Mouse (Mus musculus) cortical plate, adult 2 months (tissue): ENCODE data around the gene Gm37240. TPM values are rescaled to one million over a fixed set of nuclear protein-coding genes. Genes with fewer than 3 reads are reported as not detected.

Experiments
- H3K27ac ChIP-seq: fragments of 200-500 bp; 2 replicates; pipeline ENCODE4 v1.5.1; 2012; ENCODE audit warnings: low read length, control low read depth, inconsistent platforms; ENCODE audit not compliant: insufficient read depth
- H3K4me1 ChIP-seq: fragments of 200-500 bp; 2 replicates; pipeline ENCODE4 v1.6.1; 2011; ENCODE audit warnings: low read length; ENCODE audit not compliant: control insufficient read depth, insufficient read depth
- H3K4me3 ChIP-seq: fragments of 200-500 bp; 2 replicates; pipeline ENCODE4 v1.5.1; 2011; ENCODE audit warnings: mild to moderate bottlenecking, low read length, control low read depth; ENCODE audit not compliant: insufficient read depth
- CTCF ChIP-seq: fragments of 200-500 bp; IDR thresholded peaks from 2 replicates; pipeline ENCODE4 v1.5.1; 2011; ENCODE audit warnings: mild to moderate bottlenecking, control low read depth, low read length; ENCODE audit not compliant: insufficient read depth; ENCODE audit errors: extremely low read depth
- POLR2A ChIP-seq: fragments of 200-500 bp; IDR thresholded peaks from 2 replicates; pipeline ENCODE4 v1.6.1; 2011; ENCODE audit warnings: mild to moderate bottlenecking, low read length, control low read depth; ENCODE audit not compliant: insufficient read depth; ENCODE audit errors: extremely low read depth
- polyA plus RNA-seq: library from polyadenylated mRNA; depleted of rRNA; stranded (reverse); fragments of >200 nt; gene quantifications from 2 replicates; pipeline ENCODE4 v1.2.3, GENCODE M21; 2012

Gene Gm37240
- polyA plus RNA-seq, 1 experiment: 0.81 TPM

- H3K27ac ChIP-seq: no peak overlapping the region
- TF ChIP-seq CTCF (no peak), POLR2A (no peak)
- no peaks in the 10 kb centered on the region for H3K4me1 ChIP-seq
- H3K4me3 ChIP-seq: no peak overlapping the region
Observed at GRCm38 (mm10) chr3:85812010-85812409, 75.3 kb downstream of the Gm37240 start.

- H3K4me1 ChIP-seq: no peaks in the 10 kb centered on the region
- no peak for TF ChIP-seq CTCF
- TF ChIP-seq POLR2A: no peak
- H3K4me3 ChIP-seq: no peak overlapping the region
- no peak overlapping the region for H3K27ac ChIP-seq
Observed at GRCm38 (mm10) chr3:85793166-85793565, 94.2 kb downstream of the Gm37240 start.

- no peak overlapping the region for H3K27ac ChIP-seq
- TF ChIP-seq CTCF (no peak), POLR2A (no peak)
- no peaks in the 10 kb centered on the region for H3K4me1 ChIP-seq
- no peak overlapping the region for H3K4me3 ChIP-seq
Observed at GRCm38 (mm10) chr3:85789748-85790147, 97.6 kb downstream of the Gm37240 start.

GRCm38 (mm10) chr3:85786501-85786900 is 100.8 kb downstream of the Gm37240 start:
- TF ChIP-seq POLR2A (no peak), CTCF (no peak)

GRCm38 (mm10) chr3:85780906-85781305 is 106.4 kb downstream of the Gm37240 start:
- Histone ChIP-seq H3K4me1 (no peaks in the 10 kb centered on the region), H3K4me3 (no peak overlapping the region), H3K27ac (no peak overlapping the region)
- TF ChIP-seq POLR2A (no peak), CTCF (no peak)

More at GRCm38 (mm10) chr3:85786501-85786900, 100.8 kb downstream of the Gm37240 start:
- H3K4me3 ChIP-seq: no peak overlapping the region
- no peak overlapping the region for H3K27ac ChIP-seq
- no peaks in the 10 kb centered on the region for H3K4me1 ChIP-seq

- no peak for TF ChIP-seq CTCF
- no peak for TF ChIP-seq POLR2A
- H3K4me3 ChIP-seq: no peak overlapping the region
- no peaks in the 10 kb centered on the region for H3K4me1 ChIP-seq
- H3K27ac ChIP-seq: no peak overlapping the region
Observed at GRCm38 (mm10) chr3:85780332-85780731, 107.0 kb downstream of the Gm37240 start.

- Histone ChIP-seq H3K27ac (no peak overlapping the region), H3K4me1 (no peaks in the 10 kb centered on the region), H3K4me3 (no peak overlapping the region)
- TF ChIP-seq CTCF (no peak), POLR2A (no peak)
Observed at GRCm38 (mm10) chr3:85777841-85778240, 109.5 kb downstream of the Gm37240 start.

- no peaks in the 10 kb centered on the region for H3K4me1 ChIP-seq
- TF ChIP-seq POLR2A (no peak), CTCF (no peak)
- no peak overlapping the region for H3K4me3 ChIP-seq
- H3K27ac ChIP-seq: no peak overlapping the region
Observed at GRCm38 (mm10) chr3:85777356-85777755, 110.0 kb downstream of the Gm37240 start.

GRCm38 (mm10) chr3:85776707-85777106 is 110.6 kb downstream of the Gm37240 start:
- H3K4me1 ChIP-seq: no peaks in the 10 kb centered on the region
- no peak overlapping the region for H3K27ac ChIP-seq
- H3K4me3 ChIP-seq: 0 out of 2 replicates have a peak overlapping the region, but pooled peaks have one; percentile 11
- TF ChIP-seq POLR2A: no peak
- no peak for TF ChIP-seq CTCF

- H3K4me1 ChIP-seq: no peaks in the 10 kb centered on the region
- H3K4me3 ChIP-seq: no peak overlapping the region
- H3K27ac ChIP-seq: no peak overlapping the region
- TF ChIP-seq POLR2A: no peak
- TF ChIP-seq CTCF: no peak
Observed at GRCm38 (mm10) chr3:85776126-85776525, 111.2 kb downstream of the Gm37240 start.
